Mouse (Mus musculus): ENCODE data around the gene Cphx2. TPM values are rescaled to one million over a fixed set of nuclear protein-coding genes. Genes with fewer than 3 reads are reported as not detected.

Gene Cphx2
- total and polyA plus RNA-seq, 2 experiments from 2014 or later: not detected

Other genes with a start within 250 kb of the Cphx2 start
- gene Anxa11, start 239.4 kb upstream of the Cphx2 start, total RNA-seq (2014; rRNA removed; ENCODE audit: low replicate concordance): 21.1 and 46.2 TPM in 2 replicates
- gene Anxa11, start 239.4 kb upstream of the Cphx2 start, polyA plus RNA-seq (2015; fragmentation: Nextera tagmentation; extraction: Ambion mirVana): 34.9 and 36.8 TPM in 2 replicates
- gene Plac9a, start 178.4 kb upstream of the Cphx2 start, total RNA-seq (2014; rRNA removed; ENCODE audit: low replicate concordance): not detected in 2 replicates
- gene Plac9a, start 178.4 kb upstream of the Cphx2 start, polyA plus RNA-seq (2015; fragmentation: Nextera tagmentation; extraction: Ambion mirVana): 0.31 and 2.3 TPM in 2 replicates
- 8.8 TPM in 1 of 2 replicates, not detected in the other for gene Tmem254a, start 153.8 kb upstream of the Cphx2 start, total RNA-seq (2014; rRNA removed; ENCODE audit: low replicate concordance)
- gene Tmem254a, start 153.8 kb upstream of the Cphx2 start, polyA plus RNA-seq (2015; fragmentation: Nextera tagmentation; extraction: Ambion mirVana): 1.6 and 2.3 TPM in 2 replicates
- gene Cphx1, start 143.2 kb upstream of the Cphx2 start, total RNA-seq (2014; rRNA removed; ENCODE audit: low replicate concordance): not detected in 2 replicates
- 0.10 TPM in 1 of 2 replicates, not detected in the other for gene Cphx1, start 143.2 kb upstream of the Cphx2 start, polyA plus RNA-seq (2015; fragmentation: Nextera tagmentation; extraction: Ambion mirVana)
- gene Duxbl1, start 102.9 kb upstream of the Cphx2 start, total RNA-seq (2014; rRNA removed; ENCODE audit: low replicate concordance): 0.46 and 2.4 TPM in 2 replicates
- gene Duxbl1, start 102.9 kb upstream of the Cphx2 start, polyA plus RNA-seq (2015; fragmentation: Nextera tagmentation; extraction: Ambion mirVana): 0.23 and 0.26 TPM in 2 replicates
- 99.6 and 106 TPM in 2 replicates for gene Gm9780, start 38.8 kb upstream of the Cphx2 start, total RNA-seq (2014; rRNA removed; ENCODE audit: low replicate concordance)
- 24.3 and 38.1 TPM in 2 replicates for gene Gm9780, start 38.8 kb upstream of the Cphx2 start, polyA plus RNA-seq (2015; fragmentation: Nextera tagmentation; extraction: Ambion mirVana)
- gene Tmem254c, start 14.2 kb upstream of the Cphx2 start, total RNA-seq (2014; rRNA removed; ENCODE audit: low replicate concordance): 9.0 and 18.0 TPM in 2 replicates
- gene Tmem254c, start 14.2 kb upstream of the Cphx2 start, polyA plus RNA-seq (2015; fragmentation: Nextera tagmentation; extraction: Ambion mirVana): 17.5 and 18.1 TPM in 2 replicates
- gene Cphx3, start 781 bp downstream of the Cphx2 start, total RNA-seq (2014; rRNA removed; ENCODE audit: low replicate concordance): not detected in 2 replicates
- gene Cphx3, start 781 bp downstream of the Cphx2 start, polyA plus RNA-seq (2015; fragmentation: Nextera tagmentation; extraction: Ambion mirVana): not detected in 2 replicates
- gene Duxbl2, start 36.8 kb downstream of the Cphx2 start, total RNA-seq (2014; rRNA removed; ENCODE audit: low replicate concordance): 0.23 and 0.81 TPM in 2 replicates
- gene Duxbl2, start 36.8 kb downstream of the Cphx2 start, polyA plus RNA-seq (2015; fragmentation: Nextera tagmentation; extraction: Ambion mirVana): not detected in 2 replicates
- gene Plac9b, start 101.0 kb downstream of the Cphx2 start, total RNA-seq (2014; rRNA removed; ENCODE audit: low replicate concordance): 7.0 and 26.5 TPM in 2 replicates
- 28.7 and 34.6 TPM in 2 replicates for gene Plac9b, start 101.0 kb downstream of the Cphx2 start, polyA plus RNA-seq (2015; fragmentation: Nextera tagmentation; extraction: Ambion mirVana)
- 5.1 and 29.2 TPM in 2 replicates for gene Tmem254b, start 125.5 kb downstream of the Cphx2 start, total RNA-seq (2014; rRNA removed; ENCODE audit: low replicate concordance)
- 14.6 and 16.2 TPM in 2 replicates for gene Tmem254b, start 125.5 kb downstream of the Cphx2 start, polyA plus RNA-seq (2015; fragmentation: Nextera tagmentation; extraction: Ambion mirVana)
- gene Duxbl3, start 176.4 kb downstream of the Cphx2 start, total RNA-seq (2014; rRNA removed; ENCODE audit: low replicate concordance): 0.23 TPM in 1 of 2 replicates, not detected in the other
- gene Duxbl3, start 176.4 kb downstream of the Cphx2 start, polyA plus RNA-seq (2015; fragmentation: Nextera tagmentation; extraction: Ambion mirVana): 0.55 and 0.70 TPM in 2 replicates

Measured in heart, postnatal 0 days (tissue).